ENCODE assay signal across 9 mouse cellular contexts in genomic region chr1:125912601-125913600, GRCm38 (mm10). TPM values are rescaled to one million over a fixed set of nuclear protein-coding genes. Genes with fewer than 3 reads are reported as not detected.
A peak's percentile ranks its signal among the peaks of the same experiment; 100 is the strongest.
DNase-seq lines count a peak whose midpoint lies in the region; ATAC-seq lines count a peak whose summit lies in the region.
"Had no signal": no experiment of that assay in that cellular context is flagged by ENCODE, and none has a peak within 500 bp of the region (broad histone marks: within the 10 kb centered on the region; RNA-seq: fewer than 3 reads in every experiment).

Gene Lypd1, minus strand, starts transcription at chr1:125913101.

- no peaks in the 10 kb centered on the region for H3K9me3 ChIP-seq in lung, embryonic 15.5 days
- no peaks in the 10 kb centered on the region for H3K9me3 ChIP-seq in midbrain, embryonic 14.5 days (ENCODE audit: control insufficient read depth, low read length)

- H3K4me1 ChIP-seq in lung, embryonic 15.5 days, result peaks cover 30% of the 10 kb centered on the region
- H3K4me1 ChIP-seq in midbrain, embryonic 14.5 days (ENCODE audit: control insufficient read depth, insufficient read depth, low read length), result peaks cover 18% of the 10 kb centered on the region

- H3K27me3 ChIP-seq in lung, embryonic 15.5 days, result peaks cover 49% of the 10 kb centered on the region
- peaks cover 6% of the 10 kb centered on the region; the same call in 1 of the 2 replicates for H3K27me3 ChIP-seq in midbrain, embryonic 14.5 days (ENCODE audit: control insufficient read depth, insufficient read depth, low read length)

- H3K4me2 ChIP-seq in lung, embryonic 15.5 days, result peak within 1 kb of the TSS; percentile 95
- H3K4me2 ChIP-seq in midbrain, embryonic 14.5 days (ENCODE audit: low read length), result peak within 1 kb of the TSS; percentile 99

- 9% methylated on average over 30 of the region's 30 CpGs for WGBS in lung, embryonic 15.5 days
- 5% methylated on average over 30 of the region's 30 CpGs for WGBS in midbrain, embryonic 14.5 days

- H3K36me3 ChIP-seq in lung, embryonic 15.5 days, result no peaks in the 10 kb centered on the region
- H3K36me3 ChIP-seq in midbrain, embryonic 14.5 days (ENCODE audit: control insufficient read depth, insufficient read depth, low read length), result no peaks in the 10 kb centered on the region

- no peak within 1 kb of the TSS for H3K27ac ChIP-seq in lung, embryonic 15.5 days
- H3K27ac ChIP-seq in midbrain, embryonic 14.5 days (replicated peaks; ENCODE audit: low read depth, low read length), result peak within 1 kb of the TSS; percentile 42

- DNase-seq in adrenal gland, postnatal 14 days, result peak; percentile 8
- no peak for DNase-seq in adrenal gland, postnatal 25 days
- no peak for DNase-seq in lung, postnatal 14 days
- DNase-seq in layer of hippocampus, adult 8-10 months (ENCODE audit: low spot score in 2 of 2), result no peak
- peak; percentile 71 for DNase-seq in midbrain, embryonic 14.5 days
- no peak for DNase-seq in gastrocnemius, adult 8-10 months (ENCODE audit: low spot score in 2 of 2)

- peak within 1 kb of the TSS; percentile 45 for H3K4me3 ChIP-seq in lung, embryonic 15.5 days
- peak within 1 kb of the TSS; percentile 59 for H3K4me3 ChIP-seq in midbrain, embryonic 14.5 days (replicated peaks; ENCODE audit: low read depth, low read length)
- H3K4me3 ChIP-seq: erythroblast, embryonic 14.5 days had no signal

- ATAC-seq in lung, embryonic 15.5 days (ENCODE audit: borderline replicate concordance, extremely low read depth, low FRiP score, low TSS enrichment), result no peak
- ATAC-seq in midbrain, embryonic 14.5 days (ENCODE audit: low FRiP score, low TSS enrichment), result peak; percentile 41
- no peak for ATAC-seq in megakaryocyte progenitor cell, adult 5-6 weeks (replicated peaks; ENCODE audit: poor library complexity)

- peak within 1 kb of the TSS; percentile 40; the same call in 1 of the 2 replicates for H3K9ac ChIP-seq in lung, embryonic 15.5 days
- H3K9ac ChIP-seq in midbrain, embryonic 14.5 days (replicated peaks; ENCODE audit: low read length), result peak within 1 kb of the TSS; percentile 69

RNA-seq across cellular contexts. Expression of gene Lypd1, which starts in this region (rescaled TPM):
- total RNA-seq in adrenal gland, postnatal 14 days (2021), result 3.5 and 4.9 TPM in 2 replicates
- total RNA-seq in adrenal gland, postnatal 25 days (2021), result 1.9 and 2.2 TPM in 2 replicates
- polyA plus RNA-seq in lung, embryonic 15.5 days (2015; fragmentation: Nextera tagmentation; extraction: Ambion mirVana), result 0.88 and 0.92 TPM in 2 replicates
- total RNA-seq in layer of hippocampus, adult 8-10 months (2022), result 100 to 1,000 TPM in 1 of 4 experiments, 10 to 100 TPM in 3; 72.4 to 104 (median 88.3) TPM
- polyA plus RNA-seq in midbrain, embryonic 14.5 days (2014; fragmentation: Nextera tagmentation; extraction: Ambion mirVana), result 63.4 and 67.9 TPM in 2 replicates
- not detected in 2 replicates for total RNA-seq in megakaryocyte progenitor cell, adult 5-6 weeks (2015)
- total RNA-seq in megakaryocyte progenitor cell, adult 5-6 weeks (2017), result not detected in 2 replicates
- not detected for total RNA-seq in gastrocnemius, adult 8-10 months (2022)
- polyA plus RNA-seq: erythroblast, embryonic 14.5 days had no signal

Comparison
In these comparisons a context has a peak if more than half of its experiments do, and no peak if none do; other contexts are left out.
1. RNA of gene Lypd1 (total RNA-seq): 72.4 to 104 TPM in layer of hippocampus, adult 8-10 months; 3.5 to 4.9 TPM in adrenal gland, postnatal 14 days, 1.9 to 2.2 TPM in adrenal gland, postnatal 25 days, not detected in gastrocnemius, adult 8-10 months and not detected in megakaryocyte progenitor cell, adult 5-6 weeks; every median in the first group is over 10 times any median in the second.
2. RNA of gene Lypd1 (polyA plus RNA-seq): 63.4 to 67.9 TPM in midbrain, embryonic 14.5 days; 0.88 to 0.92 TPM in lung, embryonic 15.5 days; every median in the first group is over 10 times any median in the second.
3. DNase-seq: peak in adrenal gland, postnatal 14 days (single experiment) and midbrain, embryonic 14.5 days (single experiment); none in adrenal gland, postnatal 25 days (single experiment), lung, postnatal 14 days (single experiment), layer of hippocampus, adult 8-10 months (0 of 2) and gastrocnemius, adult 8-10 months (0 of 2).